Mouse (Mus musculus) testis, adult 2 months (tissue): ENCODE measurements around the gene Avl9.

Experiments
- CTCF ChIP-seq: fragments of 200-500 bp; IDR thresholded peaks from 2 replicates; pipeline ENCODE4 v1.5.1; 2012; ENCODE audit warnings: low read depth, mild to moderate bottlenecking, inconsistent platforms, low read length, moderate library complexity; ENCODE audit not compliant: control insufficient read depth, insufficient read depth, insufficient replicate concordance
- POLR2A ChIP-seq: fragments of 200-500 bp; IDR thresholded peaks from 2 replicates; pipeline ENCODE4 v1.6.1; 2012; ENCODE audit warnings: low read depth, mild to moderate bottlenecking, inconsistent platforms, low read length, moderate library complexity; ENCODE audit not compliant: control insufficient read depth

DNA sequence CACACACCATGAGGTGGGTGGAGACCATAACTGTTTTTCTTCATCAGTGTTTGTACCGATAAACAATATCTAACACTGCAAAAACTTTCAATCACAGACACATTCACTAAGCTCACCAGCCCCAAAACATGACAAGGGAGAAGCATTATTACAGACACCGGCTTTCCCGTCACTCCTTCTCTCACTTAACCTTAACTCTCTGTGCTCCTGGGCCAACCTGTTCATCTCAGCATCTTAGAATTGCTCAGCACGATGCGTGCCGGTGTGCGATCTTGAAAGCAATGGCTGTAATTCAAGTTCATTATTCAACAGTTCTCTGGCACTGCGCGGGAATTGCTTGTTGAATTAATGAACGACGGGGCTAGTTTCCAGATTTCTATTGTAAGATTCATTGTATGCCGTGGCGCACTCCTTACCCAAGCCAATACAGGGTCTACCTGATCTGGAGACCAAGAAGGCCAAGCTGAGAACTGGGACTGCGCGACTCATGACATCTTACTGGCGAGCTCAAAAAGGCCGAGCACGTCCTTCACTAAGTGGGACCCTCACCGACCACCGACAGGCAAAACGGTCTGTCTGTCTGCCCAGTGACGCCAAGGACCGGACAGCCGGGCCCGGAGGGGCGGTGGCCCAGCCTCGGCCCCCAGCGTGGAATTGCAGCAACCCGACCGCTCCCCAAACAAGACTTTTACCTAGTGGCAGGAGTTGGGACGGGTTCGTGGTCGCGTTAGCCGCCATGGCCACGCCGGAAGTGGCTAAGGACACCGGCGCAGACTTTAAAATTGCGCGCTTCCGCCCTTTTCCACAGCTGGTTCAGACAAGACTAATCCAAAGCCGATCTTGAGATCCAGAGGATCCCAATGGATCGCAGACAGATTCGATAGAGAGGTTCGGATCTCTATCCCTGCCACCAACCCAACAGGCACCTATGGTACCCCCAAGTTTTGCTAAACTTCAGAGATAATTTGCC is 10.5 kb upstream of the Avl9 start, which contains the start of gene Lsm5:
- TF ChIP-seq CTCF: no peak
- peak; percentile 63; the same call in 1 of the 2 replicates for TF ChIP-seq POLR2A
